Mouse (Mus musculus) lung, postnatal 10 days (tissue): ENCODE measurements around the gene Ndufb2.

Experiments used
- DNase-seq: peaks from one replicate; pipeline ENCODE4 v3.0.0; 2021

Gene Ndufb2

GRCm38 (mm10) chr6:39592401-39593214 is at the start of gene Ndufb2:
Gene Ndufb2, plus strand, starts transcription at chr6:39592574.
- peak; percentile 96 for DNase-seq

GRCm38 (mm10) chr6:39542631-39543597 is 49.5 kb upstream of the Ndufb2 start:
- DNase-seq, result peak; percentile 92

- peak; percentile 72 for DNase-seq
These were observed 48.5 kb upstream of the Ndufb2 start for GRCm38 (mm10) chr6:39543769-39544420.

- DNase-seq, result no peak
These were observed 46.9 kb upstream of the Ndufb2 start for GRCm38 (mm10) chr6:39545474-39545873.

GRCm38 (mm10) chr6:39548030-39548429 is 44.3 kb upstream of the Ndufb2 start:
- no peak for DNase-seq

GRCm38 (mm10) chr6:39551981-39552636 is 40.3 kb upstream of the Ndufb2 start:
- DNase-seq, result no peak

- peak; percentile 32 for DNase-seq
These were observed 37.3 kb upstream of the Ndufb2 start for GRCm38 (mm10) chr6:39554888-39555647.

GRCm38 (mm10) chr6:39555648-39555945 is 36.8 kb upstream of the Ndufb2 start:
- no peak for DNase-seq

- peak; percentile 59 for DNase-seq
These were observed 35.3 kb upstream of the Ndufb2 start for GRCm38 (mm10) chr6:39556900-39557659.

GRCm38 (mm10) chr6:39557723-39558261 is 34.6 kb upstream of the Ndufb2 start, which contains the start of gene Dennd2a:
Gene Dennd2a, minus strand, starts transcription at chr6:39557867.
- DNase-seq, result peak; percentile 92

- DNase-seq, result peak; percentile 32
These were observed 33.0 kb upstream of the Ndufb2 start for GRCm38 (mm10) chr6:39559276-39559939.

- DNase-seq, result peak; percentile 91
These were observed 30.0 kb upstream of the Ndufb2 start for GRCm38 (mm10) chr6:39562166-39563015.

- DNase-seq, result peak; percentile 63
These were observed 24.8 kb upstream of the Ndufb2 start for GRCm38 (mm10) chr6:39567528-39567927.

GRCm38 (mm10) chr6:39570426-39570825 is 21.9 kb upstream of the Ndufb2 start:
- no peak for DNase-seq

GRCm38 (mm10) chr6:39573791-39574554 is 18.4 kb upstream of the Ndufb2 start, which contains the start of gene Adck2:
Gene Adck2, plus strand, starts transcription at chr6:39573873.
- peak; percentile 86 for DNase-seq

GRCm38 (mm10) chr6:39574555-39574869 is 17.9 kb upstream of the Ndufb2 start:
- no peak for DNase-seq

- no peak for DNase-seq
These were observed 17.4 kb upstream of the Ndufb2 start for GRCm38 (mm10) chr6:39574951-39575350.

- DNase-seq, result no peak
These were observed 12.8 kb upstream of the Ndufb2 start for GRCm38 (mm10) chr6:39579552-39579951.
